Mouse (Mus musculus): ENCODE measurements around the gene Habp2.

Habp2 gene

GRCm38 (mm10) chr19:56286866-56287265 is at the start of gene Habp2:
Gene Habp2 (plus strand): TSS chr19:56287137.
- no peak for DNase-seq (ENCODE audit: low read depth, low spot score)

- no peak for DNase-seq (ENCODE audit: low read depth, low spot score)
These were observed 48.4 kb upstream of the Habp2 start for GRCm38 (mm10) chr19:56238501-56238900.

- DNase-seq (ENCODE audit: low read depth, low spot score), result no peak
These were observed 41.7 kb upstream of the Habp2 start for GRCm38 (mm10) chr19:56245201-56245600.

DNA sequence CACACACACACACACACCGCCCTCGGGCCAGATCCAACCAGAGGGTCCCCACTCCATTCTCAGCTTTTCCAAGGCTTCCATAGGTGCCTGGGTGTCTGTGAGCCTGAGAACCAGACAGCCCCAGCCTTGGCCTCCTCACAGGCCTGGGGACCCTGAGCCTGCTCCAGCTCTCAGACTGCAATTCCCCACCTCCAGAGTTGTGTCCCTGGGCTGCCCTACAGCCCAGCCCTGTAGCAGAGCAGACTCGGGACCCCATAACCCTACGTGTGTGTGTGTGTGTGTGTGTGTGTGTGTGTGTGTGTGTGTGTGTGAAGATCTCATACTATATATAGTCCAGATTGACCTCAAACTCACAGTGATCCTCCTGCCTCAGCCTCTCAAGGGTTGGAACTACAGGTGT is 34.1 kb upstream of the Habp2 start:
- no peak for DNase-seq (ENCODE audit: low read depth, low spot score)

- no peak for DNase-seq (ENCODE audit: low read depth, low spot score)
These were observed 33.7 kb upstream of the Habp2 start for GRCm38 (mm10) chr19:56253271-56253670.

DNA sequence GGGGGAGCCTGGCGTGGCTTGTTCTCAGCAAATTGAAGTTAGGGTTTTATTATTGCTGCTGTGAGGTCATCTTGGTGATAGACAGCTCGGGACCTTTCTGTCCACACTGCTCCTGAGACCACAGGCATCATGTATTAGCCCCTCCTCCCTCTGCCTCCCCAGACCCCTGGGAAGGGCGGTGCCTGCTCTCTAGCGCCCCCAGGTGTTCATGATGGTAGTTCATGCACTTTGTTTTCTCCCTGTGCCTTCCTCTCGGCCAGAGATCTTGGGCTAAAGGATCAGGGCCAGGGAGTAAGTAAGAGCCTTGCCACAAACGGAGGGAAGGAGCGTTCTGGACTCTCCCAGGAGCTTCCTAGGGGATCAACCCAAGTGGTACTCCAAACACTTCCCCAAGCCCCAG is 32.2 kb upstream of the Habp2 start:
- peak; percentile 49 for DNase-seq (ENCODE audit: low read depth, low spot score)

DNA sequence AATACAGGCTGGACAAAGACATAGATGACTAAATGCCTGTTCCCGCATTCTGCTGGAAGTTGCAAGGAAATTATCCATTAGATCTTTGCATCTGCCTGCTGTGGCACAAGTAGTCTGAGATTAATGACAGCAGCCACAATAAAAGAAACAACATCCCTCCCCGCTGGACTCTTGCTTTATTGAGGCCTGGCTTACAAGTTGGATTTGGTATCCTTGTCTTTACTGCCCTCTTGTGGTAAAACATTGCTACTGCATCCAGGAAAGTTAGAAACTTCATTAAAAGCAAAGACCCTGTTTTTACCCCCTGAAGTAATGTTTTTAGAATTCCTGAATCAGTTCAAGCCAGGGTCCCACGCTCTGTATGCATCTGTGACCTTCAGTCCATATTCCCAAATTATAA is 31.4 kb upstream of the Habp2 start:
- DNase-seq (ENCODE audit: low read depth, low spot score), result peak; percentile 77

GRCm38 (mm10) chr19:56256235-56256634 is 30.7 kb upstream of the Habp2 start:
- DNase-seq (ENCODE audit: low read depth, low spot score), result no peak

DNA sequence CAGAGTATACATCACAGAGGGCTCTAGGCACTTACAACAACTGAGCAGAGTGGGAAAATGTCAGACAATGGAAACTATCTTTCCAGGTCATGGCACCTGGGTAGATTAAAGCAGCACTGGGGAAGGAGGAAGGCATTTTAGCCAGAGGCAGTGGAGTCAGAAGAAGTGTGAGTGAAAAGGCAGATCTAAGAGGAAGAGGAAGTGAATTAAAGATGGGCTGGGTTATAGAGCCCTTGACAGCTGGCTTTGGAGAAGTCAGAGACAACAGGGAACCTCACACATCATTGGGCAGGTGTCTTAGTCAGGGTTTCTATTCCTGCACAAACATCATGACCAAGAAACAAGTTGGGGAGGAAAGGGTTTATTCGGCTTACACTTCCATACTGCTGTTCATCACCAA is 30.2 kb upstream of the Habp2 start:
- no peak for DNase-seq (ENCODE audit: low read depth, low spot score)

GRCm38 (mm10) chr19:56263696-56264095 is 23.2 kb upstream of the Habp2 start:
- DNase-seq (ENCODE audit: low read depth, low spot score), result no peak

- DNase-seq (ENCODE audit: low read depth, low spot score), result no peak
These were observed 22.8 kb upstream of the Habp2 start for GRCm38 (mm10) chr19:56264175-56264574.

GRCm38 (mm10) chr19:56265149-56265548 is 21.8 kb upstream of the Habp2 start:
- DNase-seq (ENCODE audit: low read depth, low spot score), result no peak

GRCm38 (mm10) chr19:56272081-56272480 is 14.9 kb upstream of the Habp2 start:
- DNase-seq (ENCODE audit: low read depth, low spot score), result no peak

DNA sequence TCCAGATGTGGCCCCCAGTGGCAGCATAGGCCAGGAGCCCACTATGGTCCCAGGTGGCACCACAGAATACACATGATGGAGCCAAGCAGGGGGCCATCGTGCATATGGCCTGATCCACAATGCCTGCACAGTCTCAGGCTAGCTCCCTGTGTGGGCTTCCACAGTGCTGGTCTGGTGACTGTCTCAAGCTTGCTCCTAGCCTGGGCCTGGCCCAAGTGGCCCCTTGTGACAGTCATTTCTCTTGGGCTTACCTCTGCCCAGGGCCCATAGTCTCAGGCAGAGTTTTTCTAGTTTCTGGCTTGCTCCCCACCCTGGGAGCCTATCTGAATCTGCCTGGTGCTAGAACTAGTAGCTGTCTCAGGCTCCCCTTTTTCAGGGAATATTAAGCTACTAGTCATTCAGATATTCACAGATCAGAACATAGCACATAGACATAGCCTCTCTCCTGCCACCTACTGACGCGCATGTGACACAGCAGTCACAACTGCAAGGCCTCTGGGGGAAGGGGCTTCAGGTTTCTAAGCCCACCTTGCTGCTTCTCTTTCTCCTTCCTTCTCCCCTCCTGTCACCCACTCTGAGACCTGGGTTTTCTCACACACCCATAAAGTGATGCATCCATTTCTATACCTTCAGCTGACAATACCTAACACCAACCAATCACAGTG is 9.7 kb upstream of the Habp2 start:
- DNase-seq (ENCODE audit: low read depth, low spot score), result peak; percentile 31

GRCm38 (mm10) chr19:56277951-56278350 is 9.0 kb upstream of the Habp2 start:
- no peak for DNase-seq (ENCODE audit: low read depth, low spot score)

GRCm38 (mm10) chr19:56278366-56278765 is 8.6 kb upstream of the Habp2 start:
- no peak for DNase-seq (ENCODE audit: low read depth, low spot score)

DNA sequence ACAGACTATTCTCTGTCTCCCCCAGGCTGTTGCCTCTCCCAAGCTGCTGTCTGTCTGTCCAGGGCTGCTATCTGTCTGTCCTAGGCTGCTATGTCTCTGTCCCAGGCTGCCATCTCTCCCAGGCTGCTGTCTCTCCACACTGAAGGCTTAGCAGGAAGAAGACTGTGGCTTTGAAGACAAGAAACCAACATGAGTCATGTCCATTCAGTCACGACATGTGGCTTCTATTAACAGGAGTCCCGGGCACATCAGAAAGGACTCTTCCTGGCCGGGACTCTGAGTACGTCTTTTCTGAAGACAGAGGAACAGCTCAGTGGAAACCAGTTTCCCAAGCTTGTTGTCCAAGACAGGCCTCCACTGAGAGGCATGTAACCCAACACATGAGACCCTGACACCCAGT is 1.7 kb upstream of the Habp2 start:
- DNase-seq (ENCODE audit: low read depth, low spot score), result no peak

- DNase-seq (ENCODE audit: low read depth, low spot score), result no peak
These were observed 837 bp downstream of the Habp2 start for GRCm38 (mm10) chr19:56287580-56288367.

GRCm38 (mm10) chr19:56288436-56288835 is 1.5 kb downstream of the Habp2 start:
- no peak for DNase-seq (ENCODE audit: low read depth, low spot score)

GRCm38 (mm10) chr19:56289642-56290041 is 2.7 kb downstream of the Habp2 start:
- no peak for DNase-seq (ENCODE audit: low read depth, low spot score)

DNA sequence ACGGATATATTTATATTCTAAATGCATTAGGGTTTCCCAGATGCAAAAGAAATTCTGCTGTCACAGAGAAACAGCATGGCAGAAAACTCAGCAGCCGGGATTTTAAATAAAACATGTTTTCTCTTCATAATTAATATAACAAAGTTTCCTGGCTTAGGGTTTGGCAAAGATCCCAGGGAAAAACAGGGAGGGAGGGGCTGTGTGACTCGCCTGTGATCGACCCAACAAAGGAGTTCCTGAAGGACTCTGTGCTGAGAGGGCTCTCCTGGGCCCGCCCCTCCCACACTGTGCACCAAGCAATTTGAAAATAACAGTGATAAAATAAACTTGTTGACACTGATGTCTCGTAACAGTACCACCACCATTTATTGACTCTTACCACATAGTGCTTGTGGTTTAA is 5.0 kb downstream of the Habp2 start:
- no peak for DNase-seq (ENCODE audit: low read depth, low spot score)

DNA sequence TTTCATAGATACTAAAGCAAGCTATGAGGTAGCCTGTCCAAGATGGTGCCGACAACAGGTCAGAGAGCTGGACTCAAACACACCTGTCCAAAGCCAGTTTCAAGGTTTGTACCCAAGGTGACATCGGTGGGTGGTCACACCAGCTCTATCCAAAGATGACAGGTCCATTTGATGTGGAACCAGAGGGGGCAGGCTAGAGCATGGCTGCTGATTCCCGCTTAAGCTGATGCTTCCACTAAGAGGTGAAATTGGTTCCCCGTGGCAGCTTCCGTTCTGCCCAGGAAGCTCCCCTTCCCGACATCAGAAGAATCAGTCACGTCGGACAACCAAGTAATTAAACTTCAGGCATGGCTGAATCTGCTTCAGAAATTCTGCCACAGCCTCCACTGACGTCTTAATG is 5.4 kb downstream of the Habp2 start:
- no peak for DNase-seq (ENCODE audit: low read depth, low spot score)

Data from forelimb bud, embryonic 11.5 days (tissue).